Comparison of ENCODE assay signal across 7 mouse cellular contexts in the genomic region with DNA sequence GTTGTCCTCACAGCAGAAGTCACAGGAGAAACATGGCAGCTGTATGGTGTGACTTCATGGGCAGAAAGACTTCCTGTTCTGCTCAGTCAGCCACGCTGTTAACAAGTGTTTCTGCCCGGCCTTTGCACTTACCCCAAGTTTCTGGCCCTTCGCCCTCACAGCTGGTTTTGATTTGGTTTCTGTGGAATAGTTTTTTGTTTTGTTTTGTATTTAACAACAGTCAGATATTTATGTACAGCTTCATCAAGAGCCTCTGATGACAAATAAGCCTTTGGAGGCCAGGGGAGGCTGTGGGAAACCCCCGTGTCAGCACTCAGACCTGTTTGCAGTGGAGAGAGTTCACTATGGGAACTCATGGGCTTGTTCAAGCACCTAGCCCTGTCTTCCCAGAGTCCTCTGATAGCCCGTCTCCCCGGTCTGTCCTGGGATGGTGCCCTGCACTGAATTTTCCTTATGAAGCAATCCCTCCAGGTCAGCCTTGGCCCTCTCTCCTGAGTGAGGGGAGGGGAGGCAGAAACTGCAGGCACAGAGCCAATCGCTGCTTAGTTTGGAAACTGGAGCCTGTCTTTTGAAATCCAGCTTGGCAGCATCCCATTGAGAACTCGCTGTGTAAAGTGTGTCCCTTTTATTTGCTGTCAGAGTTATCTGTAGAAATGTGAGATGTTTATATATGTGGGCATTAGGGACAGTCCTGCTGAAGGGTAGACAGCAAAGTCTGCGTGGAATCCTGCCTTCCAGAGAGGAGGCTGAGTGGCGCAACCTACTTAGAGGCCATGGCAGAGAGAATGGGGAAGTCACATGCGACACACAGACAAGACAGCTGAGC.
DNase-seq lines count a peak whose midpoint lies in the region; ATAC-seq lines count a peak whose summit lies in the region.

No protein-coding gene starts in this region.

- no peaks in the 10 kb centered on the region for H3K36me3 ChIP-seq in embryonic facial prominence, embryonic 13.5 days
- no peaks in the 10 kb centered on the region for H3K36me3 ChIP-seq in heart, embryonic 15.5 days

- peak; percentile 68 for DNase-seq in 3134 (ENCODE audit: extremely low read depth, insufficient read length, low spot score)
- DNase-seq in A20 (ENCODE audit: low read depth, low spot score) = peak; percentile 51
- peak; percentile 47 for DNase-seq in kidney, postnatal 14 days
- peak; percentile 40 for DNase-seq in testis, postnatal 14 days (ENCODE audit: low spot score)

- H3K27ac ChIP-seq in embryonic facial prominence, embryonic 13.5 days = peak overlapping the region; percentile 88
- peak overlapping the region; percentile 56 for H3K27ac ChIP-seq in heart, embryonic 15.5 days

- peak overlapping the region; percentile 35 for H3K4me2 ChIP-seq in embryonic facial prominence, embryonic 13.5 days
- H3K4me2 ChIP-seq in heart, embryonic 15.5 days = peak overlapping the region; percentile 15; the same call in 1 of the 2 replicates

- H3K4me3 ChIP-seq in embryonic facial prominence, embryonic 13.5 days = no peak overlapping the region
- no peak overlapping the region for H3K4me3 ChIP-seq in heart, embryonic 15.5 days

- 15% methylated on average over 11 of the region's 11 CpGs for WGBS in embryonic facial prominence, embryonic 13.5 days
- WGBS in heart, embryonic 15.5 days = 30% methylated on average over 11 of the region's 11 CpGs

- no peaks in the 10 kb centered on the region for H3K27me3 ChIP-seq in embryonic facial prominence, embryonic 13.5 days
- no peaks in the 10 kb centered on the region for H3K27me3 ChIP-seq in heart, embryonic 15.5 days

- no peaks in the 10 kb centered on the region for H3K9me3 ChIP-seq in embryonic facial prominence, embryonic 13.5 days
- H3K9me3 ChIP-seq in heart, embryonic 15.5 days (replicated peaks) = no peaks in the 10 kb centered on the region

- H3K4me1 ChIP-seq in embryonic facial prominence, embryonic 13.5 days = peaks cover 55% of the 10 kb centered on the region
- H3K4me1 ChIP-seq in heart, embryonic 15.5 days (replicated peaks) = peaks cover 22% of the 10 kb centered on the region

- ATAC-seq in embryonic facial prominence, embryonic 13.5 days (ENCODE audit: insufficient number of reproducible peaks, insufficient read depth, low FRiP score, low TSS enrichment, low read depth) = peak; percentile 20; the same call in 1 of the 2 replicates
- ATAC-seq in heart, embryonic 15.5 days (replicated peaks; ENCODE audit: insufficient number of reproducible peaks, insufficient read depth, low FRiP score, low read depth) = peak; percentile 71; the same call in 1 of the 2 replicates
- ATAC-seq in megakaryocyte, adult 5-6 weeks (ENCODE audit: poor library complexity, severe bottlenecking) = peak; percentile 94

- 0 out of 2 replicates have a peak overlapping the region, but pooled peaks have one; percentile 44 for H3K9ac ChIP-seq in embryonic facial prominence, embryonic 13.5 days
- no peak overlapping the region for H3K9ac ChIP-seq in heart, embryonic 15.5 days

Comparison
In these comparisons a context has a peak if more than half of its experiments do, and no peak if none do; other contexts are left out.
1. ATAC-seq: peak in every context shown above with its lines; median percentile 94 in megakaryocyte, adult 5-6 weeks; 71 in heart, embryonic 15.5 days; 20 in embryonic facial prominence, embryonic 13.5 days.